Mouse (Mus musculus) natural killer cell, adult 2 months (primary cell): ENCODE measurements around the gene Pom121l12.

ENCODE experiments used
- DNase-seq, 2 experiments: peaks; one replicate each; pipeline ENCODE4 v3.0.0; 2022; ENCODE audit warnings: low spot score in 2 of 2

The Pom121l12 gene

DNA sequence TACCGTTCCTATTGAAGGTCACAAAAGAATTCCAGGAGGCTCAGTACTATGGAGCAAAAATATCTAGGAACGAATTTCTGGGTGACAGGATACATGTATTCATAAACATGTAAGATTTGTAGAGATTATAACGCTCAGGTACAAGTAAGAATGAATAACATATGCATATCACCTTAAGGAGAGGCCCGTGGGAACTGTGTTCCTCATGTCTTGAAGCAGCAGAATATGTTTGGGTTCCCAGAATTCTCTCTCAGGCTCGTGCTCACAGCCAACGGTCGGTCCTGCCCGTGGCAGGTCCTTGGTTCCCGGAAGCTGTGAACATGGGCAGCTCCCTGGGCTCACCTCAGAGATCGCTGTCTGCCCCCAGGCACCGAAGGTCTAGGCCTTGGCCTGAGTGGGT lies at the start of gene Pom121l12:
Pom121l12 (plus strand) TSS at position 301 of the 400 bp plus-strand sequence.
- no peak for DNase-seq

DNA sequence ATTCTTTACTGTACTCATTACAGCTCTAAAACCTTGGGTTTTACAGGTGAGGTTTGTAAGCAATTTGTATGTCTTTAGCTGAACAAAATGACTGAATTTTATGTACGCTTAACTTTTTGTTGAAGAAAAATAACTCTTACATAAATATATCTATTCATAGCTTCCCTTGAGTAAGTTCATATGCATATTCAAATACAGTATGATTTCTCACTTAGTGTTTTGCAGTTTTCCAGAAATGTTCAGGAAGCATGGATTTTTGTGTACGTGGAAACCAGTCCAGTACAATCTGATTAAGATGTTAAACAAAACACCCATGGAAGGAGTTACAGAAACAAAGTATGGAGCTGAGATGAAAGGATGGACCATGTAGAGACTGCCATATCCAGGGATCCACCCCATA lies 12.8 kb downstream of the Pom121l12 start:
- DNase-seq, result no peak
